Mouse (Mus musculus) CH12.LX (cell line): ENCODE measurements around the gene Sprr2a3. TPM values are rescaled to one million over a fixed set of nuclear protein-coding genes. Genes with fewer than 3 reads are reported as not detected.

ENCODE experiments used
- DNase-seq: peaks from one replicate; pipeline ENCODE4 v3.0.0-alpha.2; 2013; ENCODE audit errors: extremely low read depth
- H3K27ac ChIP-seq: 2 replicates; pipeline ENCODE4 v1.5.1; 2012; ENCODE audit warnings: low read depth, mild to moderate bottlenecking, control low read depth, moderate library complexity; ENCODE audit not compliant: insufficient read depth
- H3K27me3 ChIP-seq: replicated peaks from 2 replicates; pipeline ENCODE3; 2012; ENCODE audit warnings: inconsistent platforms
- H3K36me3 ChIP-seq, 2 experiments: replicated peaks in 1 of 2; 2 replicates each; pipeline versions ENCODE3 to v1.6.1; 2012; ENCODE audit warnings: inconsistent platforms in 1 of 2, low read length in 1 of 2, mild to moderate bottlenecking in 1 of 2, mixed read lengths in 1 of 2, moderate library complexity in 1 of 2; ENCODE audit not compliant: control insufficient read depth in 1 of 2, insufficient read depth in 1 of 2
- H3K4me1 ChIP-seq, 2 experiments: 2 replicates each; pipeline ENCODE4 v1.6.1; 2012; ENCODE audit warnings: inconsistent platforms in 1 of 2, moderate library complexity in 1 of 2; ENCODE audit not compliant: insufficient read depth in 2 of 2, control insufficient read depth in 1 of 2
- H3K4me2 ChIP-seq: 2 replicates; pipeline ENCODE4 v1.6.1; 2012; ENCODE audit warnings: low read depth, mild to moderate bottlenecking, control low read depth; ENCODE audit not compliant: poor library complexity, insufficient read depth, severe bottlenecking
- H3K4me3 ChIP-seq, 3 experiments: fragments of 150-350 bp in 1 of 3; sonication (generic) in 1 of 3; replicated peaks in 1 of 3; 2 replicates each; pipeline versions ENCODE3 to v1.5.1; 2011 to 2012; ENCODE audit warnings: low read depth in 2 of 3, low read length in 2 of 3, mild to moderate bottlenecking in 2 of 3, moderate library complexity in 2 of 3, control low read depth in 1 of 3, improper control_type of control experiment in 1 of 3, inconsistent platforms in 1 of 3, mixed read lengths in 1 of 3; ENCODE audit not compliant: poor library complexity in 1 of 3
- H3K79me2 ChIP-seq: replicated peaks from 2 replicates; pipeline ENCODE4 v1.6.1; 2012; ENCODE audit warnings: mild to moderate bottlenecking, moderate library complexity; ENCODE audit not compliant: control insufficient read depth, poor library complexity, insufficient read depth, severe bottlenecking; ENCODE audit errors: extremely low read depth
- H3K9ac ChIP-seq: 2 replicates; pipeline ENCODE4 v1.6.1; 2012; ENCODE audit warnings: low read depth, mild to moderate bottlenecking, control low read depth, moderate library complexity; ENCODE audit not compliant: insufficient read depth
- H3K9me3 ChIP-seq: replicated peaks from 2 replicates; pipeline ENCODE3; 2012; ENCODE audit warnings: low read length, inconsistent platforms, mixed read lengths
- CHD1 ChIP-seq: IDR thresholded peaks from 2 replicates; pipeline ENCODE4 v1.6.1; 2012; ENCODE audit warnings: low read depth, low read length, improper control_type of control experiment, inconsistent platforms
- CHD2 ChIP-seq: IDR thresholded peaks from 2 replicates; pipeline ENCODE4 v1.6.1; 2011; ENCODE audit warnings: low read length, improper control_type of control experiment
- E2F4 ChIP-seq: IDR thresholded peaks from 2 replicates; pipeline ENCODE4 v1.6.1; 2011; ENCODE audit warnings: low read depth, low read length, improper control_type of control experiment; ENCODE audit not compliant: insufficient replicate concordance
- ELF1 ChIP-seq: IDR thresholded peaks from 2 replicates; pipeline ENCODE4 v1.6.1; 2014; ENCODE audit warnings: low read depth, mild to moderate bottlenecking, inconsistent platforms, low read length, improper control_type of control experiment
- EP300 ChIP-seq: IDR thresholded peaks from 2 replicates; pipeline ENCODE4 v1.6.1; 2011; ENCODE audit warnings: low read length, improper control_type of control experiment
- JUN ChIP-seq: IDR thresholded peaks from 2 replicates; pipeline ENCODE4 v1.6.1; 2011; ENCODE audit warnings: low read depth, mild to moderate bottlenecking, low read length, improper control_type of control experiment, moderate library complexity; ENCODE audit not compliant: insufficient read depth
- MAX ChIP-seq: IDR thresholded peaks from 2 replicates; pipeline ENCODE4 v1.6.1; 2011; ENCODE audit warnings: low read length, improper control_type of control experiment
- MAZ ChIP-seq: IDR thresholded peaks from 2 replicates; pipeline ENCODE4 v1.6.1; 2012; ENCODE audit warnings: low read depth, mild to moderate bottlenecking, inconsistent platforms, low read length, improper control_type of control experiment, moderate library complexity
- MEF2A ChIP-seq: IDR thresholded peaks from 2 replicates; pipeline ENCODE4 v1.6.1; 2014; ENCODE audit warnings: low read depth, mild to moderate bottlenecking, inconsistent platforms, low read length, improper control_type of control experiment, borderline replicate concordance
- PAX5 ChIP-seq: IDR thresholded peaks from 2 replicates; pipeline ENCODE4 v1.6.1; 2012; ENCODE audit warnings: low read length, inconsistent platforms, mixed read lengths
- POLR2A ChIP-seq: IDR thresholded peaks from 2 replicates; pipeline ENCODE4 v1.6.1; 2011; ENCODE audit warnings: low read depth, mild to moderate bottlenecking, improper control_type of control experiment, low read length
- RAD21 ChIP-seq: IDR thresholded peaks from 2 replicates; pipeline ENCODE4 v1.6.1; 2011; ENCODE audit warnings: low read depth, mild to moderate bottlenecking, low read length, improper control_type of control experiment, moderate library complexity
- SMC3 ChIP-seq: IDR thresholded peaks from 2 replicates; pipeline ENCODE4 v1.6.1; 2011; ENCODE audit warnings: low read depth, low read length, improper control_type of control experiment
- TBP ChIP-seq: conservative IDR thresholded peaks from 2 replicates; pipeline ENCODE4 v1.6.1; 2011; ENCODE audit warnings: low read depth, low read length, improper control_type of control experiment
- TCF12 ChIP-seq: IDR thresholded peaks from 2 replicates; pipeline ENCODE4 v1.6.1; 2014; ENCODE audit warnings: low read depth, mild to moderate bottlenecking, inconsistent platforms, low read length, improper control_type of control experiment
- USF1 ChIP-seq: IDR thresholded peaks from 2 replicates; pipeline ENCODE4 v1.6.1; 2014; ENCODE audit warnings: low read depth, mild to moderate bottlenecking, inconsistent platforms, low read length, improper control_type of control experiment
- USF2 ChIP-seq: conservative IDR thresholded peaks from 2 replicates; pipeline ENCODE4 v1.6.1; 2011; ENCODE audit warnings: low read depth, low read length, improper control_type of control experiment
- ZMIZ1 ChIP-seq: IDR thresholded peaks from 2 replicates; pipeline ENCODE4 v1.6.1; 2012; ENCODE audit warnings: low read depth, mild to moderate bottlenecking, inconsistent platforms, low read length, improper control_type of control experiment
- ZNF384 ChIP-seq: IDR thresholded peaks from 2 replicates; pipeline ENCODE4 v1.6.1; 2012; ENCODE audit warnings: low read depth, low read length, improper control_type of control experiment, inconsistent platforms
- dilution Hi-C: fragments of 300-500 bp; cut with MboI; formaldehyde crosslinking; loops from 2 replicates; pipeline ENCODE4 v1.14.3; 2020; ENCODE audit warnings: low sequenced_read_pairs; ENCODE audit not compliant: extremely low pct_unique_long_range_greater_than_20kb, extremely low pct_ligation_motif_present
- in situ Hi-C: fragments of 300-500 bp; cut with MboI; formaldehyde crosslinking; loops from 3 replicates; pipeline ENCODE4 v1.14.3; 2019; ENCODE audit warnings: low sequenced_read_pairs, low pct_ligation_motif_present, low pct_unique_long_range_greater_than_20kb, mixed read lengths
- polyA plus RNA-seq: library from polyadenylated mRNA; unstranded; fragments of >175 nt; gene quantifications from 2 replicates; pipeline ENCODE4 v1.2.1, GENCODE M21; 2012; ENCODE audit warnings: low read depth; ENCODE audit not compliant: insufficient read length
- total RNA-seq, 2 experiments: library from RNA; depleted of rRNA; stranded (reverse); fragments of 300-350 nt in 1 of 2; fragments of >200 nt in 1 of 2; gene quantifications; 2 replicates each; pipeline ENCODE4 v1.2.3; 2012 to 2014

The Sprr2a3 gene
- total and polyA plus RNA-seq, 3 experiments, result not detected

DNA sequence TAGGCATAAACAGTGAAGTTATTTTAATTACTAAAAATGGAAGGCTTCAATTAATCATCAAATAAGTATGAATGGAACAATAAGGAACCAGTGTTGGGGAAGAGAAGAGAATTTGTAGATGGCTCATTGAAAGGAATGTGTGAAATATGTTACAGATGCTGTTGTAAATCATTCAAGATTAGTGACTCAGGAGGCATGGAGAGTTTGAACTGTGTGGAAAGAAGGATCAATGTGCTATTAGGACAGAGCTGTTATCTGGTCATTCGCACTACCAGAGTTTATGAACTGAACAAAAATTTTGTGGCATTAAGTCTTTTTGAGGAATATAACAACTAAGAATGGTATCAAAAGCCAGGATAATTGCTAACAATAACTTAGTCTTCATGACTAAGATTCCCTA is 22.2 kb downstream of the Sprr2a3 start:
- DNase-seq, result no peak
- Histone ChIP-seq H3K27ac (no peak overlapping the region), H3K4me3 (no peak overlapping the region)
- no peak for TF ChIP-seq MAZ
- TF ChIP-seq EP300, result no peak
- no peak for TF ChIP-seq SMC3
- TF ChIP-seq, all 38 proteins: peak for 0
- no peak overlapping the region for H3K9ac ChIP-seq
- in situ Hi-C loops, result no loop called here
- H3K4me2 ChIP-seq, result no peak overlapping the region
- H3K36me3 ChIP-seq, result no peaks in the 10 kb centered on the region
- no peaks in the 10 kb centered on the region for H3K4me1 ChIP-seq
- peaks cover 3% of the 10 kb centered on the region for H3K9me3 ChIP-seq
- H3K27me3 ChIP-seq, result no peaks in the 10 kb centered on the region
- dilution Hi-C loops, result no loop called here
- H3K79me2 ChIP-seq, result no peaks in the 10 kb centered on the region

DNA sequence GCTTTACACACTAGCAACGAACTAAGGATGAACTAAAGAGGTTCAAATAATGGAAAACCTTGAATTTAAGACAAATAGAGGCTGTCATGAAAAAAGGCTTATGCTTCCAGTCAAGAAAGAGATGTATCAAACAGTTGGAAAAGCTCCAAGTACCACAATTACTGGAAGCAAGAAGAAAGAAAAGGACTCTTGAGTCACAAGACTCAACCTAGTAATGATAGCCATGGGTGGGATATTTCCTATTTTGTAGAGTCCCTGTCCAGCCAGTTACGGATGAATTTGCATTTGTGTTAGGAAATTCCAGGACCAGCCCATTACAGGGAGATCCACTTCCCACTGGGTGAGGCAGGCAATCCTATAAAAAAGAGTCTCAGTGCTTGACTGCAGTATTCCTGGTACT is 31.1 kb downstream of the Sprr2a3 start, which contains the start of gene Sprr2b:
Gene Sprr2b, plus strand, starts transcription at position 301 of the 400 bp plus-strand sequence.
- H3K4me2 ChIP-seq, result no peak within 1 kb of the TSS
- H3K4me1 ChIP-seq, result no peaks in the 10 kb centered on the region
- TF ChIP-seq USF2, result no peak
- no peak for TF ChIP-seq TBP
- no peak for TF ChIP-seq POLR2A
- TF ChIP-seq E2F4, result no peak
- no peak for TF ChIP-seq CHD1
- TF ChIP-seq MEF2A, result no peak
- no peak for TF ChIP-seq PAX5
- TF ChIP-seq RAD21, result no peak
- TF ChIP-seq MAX, result no peak
- no peak for TF ChIP-seq JUN
- TF ChIP-seq ELF1, result no peak
- TF ChIP-seq TCF12, result no peak
- TF ChIP-seq USF1, result no peak
- TF ChIP-seq CHD2, result no peak
- no peak for TF ChIP-seq ZMIZ1
- no peaks in the 10 kb centered on the region for H3K79me2 ChIP-seq
- no peak within 1 kb of the TSS for H3K4me3 ChIP-seq
- peaks cover 18% of the 10 kb centered on the region for H3K9me3 ChIP-seq
- no peaks in the 10 kb centered on the region for H3K27me3 ChIP-seq
- in situ Hi-C loops, result no loop called here
- no peak for DNase-seq
- H3K36me3 ChIP-seq, result no peaks in the 10 kb centered on the region
- dilution Hi-C loops, result no loop called here
- no peak within 1 kb of the TSS for H3K9ac ChIP-seq
- no peak within 1 kb of the TSS for H3K27ac ChIP-seq

DNA sequence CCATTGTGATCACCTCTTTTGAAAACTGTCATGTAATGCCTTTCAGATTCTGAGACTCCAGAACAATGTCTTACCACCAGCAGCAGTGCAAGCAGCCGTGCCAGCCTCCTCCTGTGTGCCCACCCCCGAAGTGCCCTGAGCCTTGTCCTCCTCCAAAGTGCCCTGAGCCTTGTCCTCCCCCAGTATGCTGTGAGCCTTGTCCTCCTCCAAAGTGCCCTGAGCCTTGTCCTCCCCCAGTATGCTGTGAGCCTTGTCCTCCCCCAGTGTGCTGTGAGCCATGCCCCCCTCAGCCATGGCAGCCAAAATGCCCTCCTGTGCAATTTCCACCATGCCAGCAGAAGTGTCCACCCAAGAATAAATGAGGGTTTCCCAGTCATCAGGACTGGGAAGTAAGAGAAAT is 32.2 kb downstream of the Sprr2a3 start:
- H3K4me3 ChIP-seq, result no peak overlapping the region
- H3K27me3 ChIP-seq, result no peaks in the 10 kb centered on the region
- in situ Hi-C loops, result no loop called here
- H3K4me1 ChIP-seq, result no peaks in the 10 kb centered on the region
- H3K4me2 ChIP-seq, result no peak overlapping the region
- H3K27ac ChIP-seq, result no peak overlapping the region
- no peaks in the 10 kb centered on the region for H3K36me3 ChIP-seq
- peaks cover 18% of the 10 kb centered on the region for H3K9me3 ChIP-seq
- no peak overlapping the region for H3K9ac ChIP-seq
- no peaks in the 10 kb centered on the region for H3K79me2 ChIP-seq
- dilution Hi-C loops, result no loop called here
- TF ChIP-seq ZNF384, result no peak
- no peak for TF ChIP-seq CHD1
- DNase-seq, result no peak
